In the genomic region with DNA sequence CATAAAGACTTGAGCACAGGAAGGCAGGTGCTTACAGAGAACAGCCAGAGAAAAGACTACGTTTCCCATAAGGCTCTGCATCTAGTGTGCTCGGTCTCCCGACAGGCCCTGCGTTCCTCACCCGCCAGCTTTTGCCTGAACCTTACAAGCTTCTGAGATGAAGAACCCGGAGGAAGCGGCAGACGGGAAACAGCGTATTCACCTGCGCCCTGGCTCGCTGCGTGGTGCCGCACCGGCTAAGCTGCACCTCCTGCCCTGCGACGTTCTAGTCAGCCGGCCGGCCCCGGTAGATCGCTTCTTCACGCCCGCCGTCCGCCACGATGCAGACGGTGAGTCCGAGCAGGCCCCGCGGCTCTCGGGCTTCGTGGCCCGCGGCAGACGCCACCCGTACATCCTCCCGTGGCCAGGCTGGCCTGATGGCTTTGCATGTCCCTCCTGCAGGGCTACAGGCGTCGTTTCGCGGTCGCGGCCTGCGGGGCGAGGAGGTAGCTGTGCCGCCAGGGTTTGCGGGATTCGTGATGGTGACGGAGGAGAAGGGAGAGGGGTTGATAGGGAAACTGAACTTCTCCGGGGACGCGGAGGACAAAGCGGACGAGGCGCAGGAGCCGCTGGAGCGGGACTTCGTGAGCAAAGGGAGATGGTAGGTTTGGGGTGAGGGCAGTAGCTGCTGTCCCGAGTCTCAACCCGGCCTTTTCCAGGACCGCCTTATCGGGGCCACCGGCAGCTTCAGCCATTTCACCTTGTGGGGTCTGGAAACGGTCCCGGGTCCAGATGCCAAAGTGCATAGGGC, we compare ENCODE assay signal across 1 mouse cellular context.
TF ChIP-seq lines count a peak whose summit lies in the region.

A gene (plus strand): TSS at position 122 of the 790 bp plus-strand sequence.

TF ChIP-seq in CH12.LX, 34 proteins besides CTCF, POLR2A, EP300 and RAD21 (continued from another document):
- TF ChIP-seq E2F4 (IDR thresholded peaks at IDR 0.05; ENCODE audit: insufficient replicate concordance, low read depth, low read length) (peak; percentile 68; the same call in 1 of the 2 replicates), KAT2A (IDR thresholded peaks at IDR 0.05; ENCODE audit: insufficient replicate concordance, low read length) (peak; percentile 95; the same call in 1 of the 2 replicates), MAX (IDR thresholded peaks at IDR 0.05; ENCODE audit: low read length) (peak; percentile 49), TBP (conservative IDR thresholded peaks at IDR 0.05; ENCODE audit: low read depth, low read length) (peak; percentile 73), NRF1 (IDR thresholded peaks at IDR 0.05; ENCODE audit: low read depth, low read length) (peak; percentile 45; the same call in 1 of the 2 replicates), NELFE (IDR thresholded peaks at IDR 0.05; ENCODE audit: low read depth, low read length) (peak; percentile 69), JUND (conservative IDR thresholded peaks at IDR 0.05; ENCODE audit: low read depth, low read length) (no peak), ELF1 (IDR thresholded peaks at IDR 0.05; ENCODE audit: low read depth, low read length) (peak; percentile 82), MYC (IDR thresholded peaks at IDR 0.05; ENCODE audit: low read depth, low read length) (peak; percentile 86; the same call in 1 of the 2 replicates)
